Mouse (Mus musculus) midbrain, embryonic 10.5 days (tissue): Measurements from ENCODE around the gene Ddx51. TPM values are rescaled to one million over a fixed set of nuclear protein-coding genes. Genes with fewer than 3 reads are reported as not detected.

Experiments
- DNase-seq: peaks from one replicate; pipeline ENCODE4 v3.0.0-alpha.2; 2017; ENCODE audit warnings: low spot score
- H3K27ac ChIP-seq: fragments of 300-500 bp; sonication (generic); replicated peaks from 2 replicates; pipeline ENCODE4 v1.5.1; 2016; ENCODE audit warnings: mild to moderate bottlenecking
- H3K27me3 ChIP-seq: fragments of 300-500 bp; sonication (generic); 2 replicates; pipeline ENCODE4 v1.6.1; 2016; ENCODE audit warnings: low read depth, mild to moderate bottlenecking; ENCODE audit not compliant: poor library complexity, severe bottlenecking
- H3K36me3 ChIP-seq: fragments of 300-500 bp; sonication (generic); 2 replicates; pipeline ENCODE4 v1.6.1; 2016; ENCODE audit warnings: mild to moderate bottlenecking, moderate library complexity
- H3K4me1 ChIP-seq: fragments of 300-500 bp; sonication (generic); 2 replicates; pipeline ENCODE4 v1.6.1; 2016
- H3K4me3 ChIP-seq: fragments of 300-500 bp; sonication (generic); 2 replicates; pipeline ENCODE4 v1.5.1; 2016; ENCODE audit warnings: mild to moderate bottlenecking, moderate library complexity
- H3K9me3 ChIP-seq: fragments of 300-500 bp; sonication (generic); replicated peaks from 2 replicates; pipeline ENCODE4 v1.6.1; 2016; ENCODE audit warnings: mild to moderate bottlenecking
- WGBS: fragments of 180-500 bp; shearing (Covaris S2); methylation state at CpG from one replicate; pipeline ENCODE4 v1.1.7; 2016; 5-methylcytosine and 5-hydroxymethylcytosine counted together
- microRNA-seq: library from miRNA; unstranded; fragments of <30 nt; microRNA quantifications from one replicate; pipeline ENCODE4, GENCODE M21; 2017
- polyA plus RNA-seq: library from polyadenylated mRNA; unstranded; fragments of >200 nt; fragmentation: Nextera tagmentation; extraction: Ambion mirVana; gene quantifications from 2 replicates; pipeline ENCODE4 v1.2.1, GENCODE M21; 2016

The Ddx51 gene
- polyA plus RNA-seq, 1 experiment from 2014 or later: 31.0 TPM

DNA sequence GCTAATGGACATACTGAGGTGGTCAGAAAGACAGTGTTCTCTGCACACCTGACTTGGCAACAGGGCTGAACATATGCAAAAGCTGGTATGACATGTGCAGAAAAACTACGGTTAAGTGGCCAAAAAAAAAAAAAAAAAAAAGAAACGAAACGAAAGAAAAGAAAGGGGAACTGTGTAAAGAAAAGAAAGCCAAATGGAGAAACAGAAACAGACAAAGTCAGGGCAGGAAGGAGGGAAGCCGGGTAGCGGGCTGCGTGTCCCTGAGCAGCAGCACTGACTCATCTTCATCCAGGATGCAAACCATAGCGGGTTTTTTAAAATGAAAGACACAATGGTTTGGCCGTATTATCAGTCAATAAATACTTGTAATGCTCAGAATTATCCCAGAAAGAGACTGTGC, 28.8 kb downstream of the Ddx51 start:
- H3K9me3 ChIP-seq: no peaks in the 10 kb centered on the region
- 89% methylated on average over 8 of the region's 8 CpGs for WGBS
- peaks cover 100% of the 10 kb centered on the region for H3K36me3 ChIP-seq
- no peaks in the 10 kb centered on the region for H3K4me1 ChIP-seq
- no peak overlapping the region for H3K27ac ChIP-seq
- H3K27me3 ChIP-seq: no peaks in the 10 kb centered on the region
- H3K4me3 ChIP-seq: no peak overlapping the region
- DNase-seq: no peak

DNA sequence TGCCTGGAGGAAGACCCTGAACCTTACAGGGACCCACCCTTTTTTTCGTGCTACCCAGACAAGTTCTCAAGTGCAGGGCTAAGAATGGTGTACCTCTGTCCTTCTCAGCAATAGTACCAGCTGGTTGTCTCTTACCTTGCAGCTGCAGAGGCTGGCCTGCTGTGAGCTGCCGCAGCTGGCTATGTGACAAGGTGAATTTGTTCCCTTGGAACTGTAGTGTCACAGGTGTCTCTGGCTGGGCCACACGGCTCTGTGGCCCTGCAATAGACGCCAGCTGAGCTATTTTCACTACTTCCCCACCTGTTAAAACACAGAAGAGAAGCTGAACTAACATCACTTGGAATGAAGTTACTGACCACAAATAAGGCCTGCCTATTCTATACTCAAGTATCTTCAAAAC, 45.4 kb downstream of the Ddx51 start:
- 93% methylated on average over 4 of the region's 4 CpGs for WGBS
- Histone ChIP-seq H3K36me3 (peaks cover 98% of the 10 kb centered on the region), H3K9me3 (no peaks in the 10 kb centered on the region), H3K27ac (no peak overlapping the region), H3K27me3 (no peaks in the 10 kb centered on the region), H3K4me1 (no peaks in the 10 kb centered on the region), H3K4me3 (no peak overlapping the region)
- no peak for DNase-seq

DNA sequence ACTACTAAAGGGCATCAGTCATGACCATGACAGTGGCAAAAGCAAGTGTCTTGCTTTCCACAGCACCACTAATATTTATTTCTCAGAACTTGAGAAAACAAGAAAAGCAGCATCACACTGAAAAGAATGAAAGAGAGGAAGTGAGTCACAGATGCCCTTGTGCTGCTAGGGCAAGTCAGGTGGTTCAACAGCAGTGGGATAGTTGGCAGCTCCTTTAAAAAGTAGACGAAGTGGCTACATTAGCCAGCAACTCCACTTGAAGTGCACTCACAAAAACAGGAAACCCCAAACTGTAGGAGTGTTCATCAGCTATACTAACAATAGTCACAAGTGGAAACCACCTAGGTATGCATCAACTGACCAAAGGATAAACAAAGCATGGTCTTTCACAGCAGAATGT, 50.8 kb downstream of the Ddx51 start:
- Histone ChIP-seq H3K27ac (no peak overlapping the region), H3K27me3 (no peaks in the 10 kb centered on the region), H3K4me1 (no peaks in the 10 kb centered on the region), H3K9me3 (no peaks in the 10 kb centered on the region), H3K36me3 (peaks cover 99% of the 10 kb centered on the region), H3K4me3 (no peak overlapping the region)
- WGBS: 93% methylated on average over 1 of the region's 1 CpGs
- no peak for DNase-seq

DNA sequence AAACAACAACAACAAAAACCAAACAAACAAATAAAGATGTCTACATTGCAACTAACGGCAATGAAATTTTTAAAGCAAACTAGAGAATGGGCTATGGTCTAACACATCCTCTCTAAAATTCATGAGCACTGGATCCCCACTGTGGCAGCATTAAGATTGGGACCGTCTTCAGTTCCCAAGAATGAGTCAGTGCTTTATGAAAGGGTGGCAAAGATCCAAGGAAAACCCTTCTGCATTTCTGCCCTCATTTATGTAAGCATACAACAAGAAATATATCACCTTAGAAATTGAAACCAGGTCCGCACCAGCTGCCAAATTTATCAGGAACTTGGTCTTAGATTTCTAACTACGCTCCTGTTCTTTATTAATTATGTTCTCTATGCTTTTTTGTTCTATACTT, 56.0 kb downstream of the Ddx51 start:
- Histone ChIP-seq H3K4me3 (no peak overlapping the region), H3K9me3 (no peaks in the 10 kb centered on the region), H3K36me3 (peaks cover 90% of the 10 kb centered on the region), H3K4me1 (no peaks in the 10 kb centered on the region), H3K27ac (no peak overlapping the region), H3K27me3 (no peaks in the 10 kb centered on the region)
- 94% methylated on average over 4 of the region's 4 CpGs for WGBS
- DNase-seq: no peak

Small RNA genes lying within 50 kb of the gene (microRNA-seq; reads per million reads assigned to microRNA genes)
- 3.9 reads per million, percentile 8 among the genes with 10 or more reads in this experiment for gene Mir7026

Other genes starting within 250 kb of the Ddx51 start
- gene Fbrsl1, start 204.9 kb upstream of the Ddx51 start, polyA plus RNA-seq: 10.3 and 14.6 TPM in 2 replicates
- 3.4 and 7.3 TPM in 2 replicates for gene Galnt9, start 109.1 kb upstream of the Ddx51 start, polyA plus RNA-seq
- gene Noc4l, start within 50 bp of the Ddx51 start, polyA plus RNA-seq: 77.7 and 91.9 TPM in 2 replicates
- 57.5 and 65.6 TPM in 2 replicates for gene Ep400, start 117.3 kb downstream of the Ddx51 start, polyA plus RNA-seq
- gene Pus1, start 127.2 kb downstream of the Ddx51 start, polyA plus RNA-seq: 35.6 and 41.3 TPM in 2 replicates
- 18.4 and 23.6 TPM in 2 replicates for gene Ulk1, start 156.6 kb downstream of the Ddx51 start, polyA plus RNA-seq
- 26.9 and 28.1 TPM in 2 replicates for gene Hscb, start 186.3 kb downstream of the Ddx51 start, polyA plus RNA-seq
- gene Chek2, start 186.5 kb downstream of the Ddx51 start, polyA plus RNA-seq: 39.5 and 44.3 TPM in 2 replicates
- gene Ttc28, start 226.4 kb downstream of the Ddx51 start, polyA plus RNA-seq: 9.4 and 14.9 TPM in 2 replicates